Mouse (Mus musculus) naive thymus-derived CD4-positive, alpha-beta T cell, adult 2 months (primary cell): ENCODE measurements around the gene Tnfrsf21.

Experiments used
- DNase-seq: peaks from one replicate; pipeline ENCODE4 v3.0.0-alpha.2; 2011; ENCODE audit warnings: low read depth

Tnfrsf21 gene

GRCm38 (mm10) chr17:43076801-43077493, 60.6 kb downstream of the Tnfrsf21 start:
- no peak for DNase-seq

DNA sequence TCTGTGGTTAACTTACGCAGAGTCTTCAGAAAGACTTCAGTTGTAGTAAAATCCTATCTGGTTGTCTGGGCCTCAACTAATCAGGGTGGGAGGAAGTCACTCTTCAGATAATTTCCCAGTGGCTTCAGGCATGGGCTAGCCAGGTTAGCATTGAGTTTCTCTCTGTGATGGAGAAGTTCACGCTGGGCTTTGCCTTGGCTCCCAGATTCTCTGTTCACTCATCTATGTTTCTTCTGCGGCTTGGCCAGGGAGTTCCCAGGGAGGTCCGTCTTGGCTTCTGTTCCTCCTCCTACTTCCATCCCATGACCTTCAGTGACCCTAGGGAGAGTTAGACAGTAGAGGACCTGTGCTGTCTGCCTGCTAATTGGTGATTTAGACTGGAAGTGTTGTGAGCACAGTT, 61.2 kb downstream of the Tnfrsf21 start:
- no peak for DNase-seq

- no peak for DNase-seq
Observed at GRCm38 (mm10) chr17:43081225-43081624, 64.9 kb downstream of the Tnfrsf21 start.

DNA sequence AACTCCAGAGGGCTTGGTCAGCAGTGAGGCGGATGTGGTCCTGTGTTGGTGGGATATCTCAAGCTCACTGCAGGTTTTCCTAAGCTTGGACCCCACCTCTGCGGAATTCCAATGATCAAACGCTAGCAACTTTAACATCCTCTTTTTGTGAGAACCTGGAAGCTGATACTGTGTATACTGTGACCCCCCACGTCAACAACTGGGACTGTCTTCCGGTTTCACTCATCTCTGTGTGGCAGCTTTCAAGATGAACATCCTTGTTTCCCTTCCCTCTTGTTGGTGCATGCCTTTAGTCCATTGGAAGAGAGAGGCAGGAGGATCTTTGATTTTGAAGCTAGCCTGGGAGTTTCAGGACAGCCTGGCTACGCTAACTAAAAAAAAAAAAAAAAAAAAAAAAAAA, 73.1 kb downstream of the Tnfrsf21 start:
- no peak for DNase-seq

- DNase-seq = no peak
Observed at GRCm38 (mm10) chr17:43090948-43091724, 74.8 kb downstream of the Tnfrsf21 start.

GRCm38 (mm10) chr17:43092280-43092995, 76.1 kb downstream of the Tnfrsf21 start:
- no peak for DNase-seq

DNA sequence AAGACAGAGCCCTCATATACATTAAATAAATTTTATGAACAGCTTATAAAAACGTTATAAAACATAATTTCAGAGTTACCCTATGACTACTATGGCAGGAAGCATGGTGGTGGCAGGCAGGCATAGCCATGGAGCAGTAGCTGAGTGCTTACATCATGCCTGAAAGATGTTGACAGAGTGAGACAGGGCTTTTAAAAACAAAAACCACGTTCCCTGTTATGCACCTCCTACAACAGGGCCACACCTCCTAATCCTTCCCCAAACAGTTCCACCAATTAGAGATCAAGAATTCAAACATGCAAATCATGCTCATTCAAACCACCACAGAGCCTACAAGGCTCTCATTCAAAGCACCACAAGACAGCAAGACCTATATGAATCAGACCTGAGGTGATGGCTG, 77.9 kb downstream of the Tnfrsf21 start:
- no peak for DNase-seq

DNA sequence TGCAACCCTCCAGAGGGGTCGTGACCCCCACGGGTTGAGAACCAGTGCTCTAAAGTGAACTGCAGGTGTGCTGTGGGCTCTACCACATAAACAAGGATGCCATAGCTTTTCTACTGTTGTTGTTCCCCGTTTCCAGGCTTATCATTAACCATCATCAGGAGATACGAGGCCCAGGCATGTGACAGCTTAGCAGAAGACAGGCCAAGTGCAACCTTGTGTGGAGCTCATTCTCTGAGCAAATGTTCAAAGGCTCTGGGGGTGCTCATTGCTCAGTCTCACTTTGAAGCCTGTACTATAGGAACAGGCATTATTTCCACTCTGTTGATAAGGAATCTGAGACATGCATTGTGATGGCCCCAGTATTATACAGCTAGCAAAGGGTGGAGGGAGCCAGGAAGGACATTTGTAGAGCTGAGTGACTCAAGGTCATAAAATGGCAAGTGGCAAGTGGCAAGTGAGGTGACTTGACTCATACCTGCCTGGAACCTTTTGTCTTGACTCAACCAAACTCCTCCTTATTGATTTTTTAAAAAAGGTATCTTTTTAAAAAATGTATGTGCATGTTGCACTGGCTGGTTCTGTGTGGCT, 80.8 kb downstream of the Tnfrsf21 start:
- DNase-seq = no peak

GRCm38 (mm10) chr17:43106108-43106507, 89.8 kb downstream of the Tnfrsf21 start:
- no peak for DNase-seq

DNA sequence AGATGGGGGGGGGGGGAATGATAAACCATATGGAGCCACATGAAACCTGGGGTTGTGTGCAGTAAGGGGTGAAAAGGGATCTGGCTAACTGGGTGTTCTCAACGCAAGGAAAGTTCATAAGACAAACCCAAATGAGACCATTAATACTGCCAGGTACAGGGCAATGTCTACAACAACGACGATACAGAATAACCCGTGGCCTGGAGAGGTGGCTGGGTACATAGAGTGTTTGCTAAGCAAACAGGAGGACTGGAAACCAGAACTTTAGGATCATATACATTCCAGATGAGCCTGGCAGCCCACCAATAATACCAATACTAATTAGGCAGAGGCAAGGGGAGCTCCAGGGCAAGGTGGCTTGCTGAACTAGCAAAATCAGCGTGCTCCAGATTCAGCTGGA, 91.0 kb downstream of the Tnfrsf21 start:
- no peak for DNase-seq

- DNase-seq = no peak
Observed at GRCm38 (mm10) chr17:43109501-43109900, 93.1 kb downstream of the Tnfrsf21 start.

- DNase-seq = no peak
Observed at GRCm38 (mm10) chr17:43110168-43110885, 94.0 kb downstream of the Tnfrsf21 start.

- no peak for DNase-seq
Observed at GRCm38 (mm10) chr17:43113391-43113984, 97.1 kb downstream of the Tnfrsf21 start.

GRCm38 (mm10) chr17:43114086-43114581, 97.8 kb downstream of the Tnfrsf21 start:
- no peak for DNase-seq

DNA sequence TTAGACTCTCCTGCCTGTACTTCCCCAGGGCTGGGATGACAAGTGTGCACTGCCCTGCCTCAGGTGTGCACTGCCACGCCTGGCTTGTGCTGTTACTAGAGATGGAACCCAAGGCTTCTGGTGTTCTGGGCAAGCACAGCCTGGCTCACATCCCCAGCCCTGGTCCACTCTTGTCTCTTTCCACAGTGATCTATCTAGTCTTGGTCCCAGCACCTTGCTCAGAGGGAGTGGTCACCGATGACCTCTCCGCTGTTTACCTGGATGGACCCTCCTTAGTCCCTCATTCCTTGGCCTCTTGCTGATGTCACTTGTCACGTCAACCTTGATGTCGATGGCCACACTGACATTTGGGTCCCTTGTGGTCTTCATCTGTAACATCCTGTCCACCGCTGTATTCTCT, 98.6 kb downstream of the Tnfrsf21 start:
- DNase-seq = no peak

GRCm38 (mm10) chr17:43116748-43117147, 100.4 kb downstream of the Tnfrsf21 start:
- no peak for DNase-seq

DNA sequence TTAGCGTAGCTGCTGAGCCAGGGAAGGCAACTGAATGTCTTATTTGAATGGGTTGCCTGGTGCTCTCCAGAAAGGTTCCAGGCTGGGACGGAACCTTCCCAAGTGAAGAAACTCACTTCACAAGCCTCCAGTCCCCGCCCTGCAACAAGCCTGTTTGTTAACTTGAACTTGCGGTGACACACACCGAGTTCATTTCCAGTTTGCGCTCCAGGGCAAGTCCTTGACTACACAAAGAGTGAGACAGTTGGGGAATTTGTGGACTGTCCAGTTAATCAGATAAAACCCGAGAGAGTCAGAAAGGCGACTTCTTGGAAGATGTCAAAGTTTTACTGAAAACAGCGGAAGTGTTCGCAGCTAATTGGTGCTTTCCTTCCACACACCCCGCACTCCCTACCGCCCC, 103.1 kb downstream of the Tnfrsf21 start:
- no peak for DNase-seq

DNA sequence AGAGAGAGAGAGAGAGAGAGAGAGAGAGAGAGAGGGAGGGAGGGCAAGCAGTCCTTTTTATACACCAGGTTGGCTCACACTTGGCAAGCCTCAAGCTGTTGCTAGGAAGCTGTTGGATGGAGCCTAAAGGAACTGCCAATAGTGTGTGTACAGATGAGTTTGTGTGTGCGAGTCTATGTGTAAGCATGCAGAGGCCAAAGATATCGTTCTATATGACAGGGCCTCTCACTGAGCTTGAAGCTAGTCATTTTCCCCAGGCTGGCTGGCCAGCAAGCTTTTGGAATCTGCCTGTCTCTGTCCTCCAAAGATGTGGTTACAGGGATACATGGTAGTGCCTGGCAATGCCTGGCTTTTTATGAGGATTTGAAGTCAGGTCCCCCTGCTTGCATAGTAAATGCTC, 104.7 kb downstream of the Tnfrsf21 start:
- DNase-seq = no peak

DNA sequence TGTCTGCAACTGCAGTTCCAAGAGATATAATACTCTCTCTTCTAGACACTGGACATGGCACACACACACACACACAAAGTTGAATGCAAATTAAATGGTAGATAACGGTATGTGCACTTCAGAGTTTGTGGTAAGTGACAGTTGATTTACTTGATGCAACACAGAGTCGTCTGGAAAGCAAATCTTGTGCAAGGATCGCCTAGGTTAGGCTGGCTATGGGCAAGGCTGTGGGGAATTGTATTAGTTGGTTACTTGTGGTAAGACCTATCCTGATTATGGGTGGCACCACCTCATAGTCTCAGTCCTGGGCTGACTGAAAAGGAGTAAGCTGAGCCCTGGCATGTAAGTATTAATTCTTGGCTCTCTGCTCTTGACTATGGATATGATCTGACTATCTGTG, 112.0 kb downstream of the Tnfrsf21 start:
- no peak for DNase-seq

DNA sequence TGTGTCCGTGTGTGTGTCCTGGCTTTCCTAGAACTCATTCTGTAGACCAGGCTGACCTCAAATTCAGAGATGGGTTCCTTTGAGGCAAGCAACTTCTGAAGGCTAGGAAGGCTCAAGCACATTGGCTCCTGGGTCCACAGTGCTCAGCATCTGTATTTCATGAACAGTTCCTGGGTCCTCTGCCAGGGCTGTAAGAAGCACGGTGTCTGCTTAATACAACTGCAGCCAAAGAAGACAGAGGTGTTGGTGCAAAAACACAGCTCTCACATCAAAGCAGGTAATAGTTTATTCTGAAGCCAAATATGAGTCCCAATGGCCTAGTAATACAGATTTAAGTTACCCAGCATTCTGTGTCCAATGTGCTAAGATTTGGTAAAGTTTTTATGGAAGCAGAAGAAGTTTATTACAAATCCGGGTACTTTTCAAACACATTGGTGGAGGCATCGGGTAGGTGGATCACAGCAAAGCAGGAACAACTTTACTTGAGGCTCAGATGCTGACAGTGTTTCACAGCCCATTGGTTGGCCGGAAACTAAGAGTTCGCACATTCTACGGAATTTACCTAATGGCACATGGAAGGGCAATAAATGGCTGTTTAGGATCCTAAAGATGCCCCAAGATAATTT, 112.7 kb downstream of the Tnfrsf21 start:
- DNase-seq = no peak
